Mouse (Mus musculus) bone marrow, adult 2 months (tissue): ENCODE measurements around the gene Ang2.

ENCODE experiments used
- CTCF ChIP-seq: fragments of 200-500 bp; IDR thresholded peaks from 2 replicates; pipeline ENCODE4 v1.5.1; 2011; ENCODE audit warnings: low read length, control low read depth; ENCODE audit not compliant: control insufficient read depth, insufficient read depth
- POLR2A ChIP-seq: fragments of 200-500 bp; IDR thresholded peaks from 2 replicates; pipeline ENCODE4 v1.6.1; 2011; ENCODE audit warnings: low read depth, mild to moderate bottlenecking, control low read depth, low read length, borderline replicate concordance; ENCODE audit not compliant: control insufficient read depth

GRCm38 (mm10) chr14:51203115-51203514, 4.2 kb upstream of the Ang2 start, which contains the start of gene Ear14:
- TF ChIP-seq CTCF (no peak), POLR2A (no peak)
